Mouse (Mus musculus): ENCODE measurements around the gene Wfdc11. TPM values are rescaled to one million over a fixed set of nuclear protein-coding genes. Genes with fewer than 3 reads are reported as not detected.

Gene Wfdc11
- polyA plus RNA-seq, 1 experiment from 2014 or later = not detected

DNA sequence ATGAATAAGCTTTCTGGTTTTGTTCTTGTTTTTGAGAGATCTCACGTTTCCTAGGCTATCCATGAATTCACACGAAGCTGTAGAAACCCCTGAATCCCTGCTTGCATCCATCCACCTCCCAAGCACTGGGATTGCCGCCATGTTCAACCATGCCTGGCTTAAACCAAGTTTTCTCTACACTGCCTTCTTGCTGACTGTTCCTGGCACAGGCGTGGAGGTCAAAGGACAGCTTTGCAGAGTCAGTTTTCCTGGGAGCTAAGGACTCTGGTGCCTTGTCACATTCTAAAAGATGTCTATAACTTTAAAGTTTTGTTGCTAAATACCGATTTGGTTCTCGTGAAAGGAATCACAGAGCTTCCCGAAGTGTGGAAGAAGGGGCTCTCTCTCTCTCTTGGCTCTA, 9.0 kb downstream of the Wfdc11 start:
- Histone ChIP-seq H3K9ac (ENCODE audit: low read length) (no peak overlapping the region), H3K4me2 (ENCODE audit: low read depth, low read length, severe bottlenecking) (no peak overlapping the region)
- WGBS = 87% methylated on average over 7 of the region's 7 CpGs

DNA sequence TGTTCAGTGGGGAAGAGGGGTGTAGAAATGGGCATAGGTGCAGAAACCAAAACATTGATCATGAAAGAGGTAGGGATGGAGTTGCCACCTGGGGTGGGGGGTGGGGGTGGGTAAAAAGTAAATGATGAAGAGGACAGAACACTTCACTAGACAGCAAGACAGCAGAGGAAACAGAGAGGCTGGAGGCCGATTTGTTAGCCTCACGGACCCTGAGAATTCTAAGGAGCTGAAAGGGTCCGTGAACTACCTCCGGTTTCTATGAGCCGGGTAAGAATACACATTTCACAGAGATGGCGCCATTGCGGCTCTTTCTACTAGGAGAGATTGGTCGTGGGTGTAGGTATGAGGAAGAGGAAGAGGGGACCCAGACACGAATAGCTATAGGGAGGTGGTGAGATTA, 17.4 kb downstream of the Wfdc11 start, which contains the start of gene Wfdc9:
Wfdc9 (minus strand) TSS at position 101 of the 400 bp plus-strand sequence.
- WGBS = 83% methylated on average over 9 of the region's 9 CpGs
- H3K27ac ChIP-seq (ENCODE audit: low read depth, low read length) = no peak within 1 kb of the TSS
- no peak for DNase-seq (ENCODE audit: low spot score)
- no peaks in the 10 kb centered on the region for H3K36me3 ChIP-seq (ENCODE audit: control insufficient read depth, insufficient read depth, low read length)
- H3K4me3 ChIP-seq (ENCODE audit: low read depth, low read length) = no peak within 1 kb of the TSS
- H3K9ac ChIP-seq (ENCODE audit: low read length) = no peak within 1 kb of the TSS
- no peak for ATAC-seq (replicated peaks; ENCODE audit: low FRiP score)
- no peaks in the 10 kb centered on the region for H3K4me1 ChIP-seq (replicated peaks; ENCODE audit: control insufficient read depth, insufficient read depth, low read length)
- no peak within 1 kb of the TSS for H3K4me2 ChIP-seq (ENCODE audit: low read depth, low read length, severe bottlenecking)
- H3K27me3 ChIP-seq (ENCODE audit: control insufficient read depth, insufficient read depth, low read length) = no peaks in the 10 kb centered on the region
- no peaks in the 10 kb centered on the region for H3K9me3 ChIP-seq (ENCODE audit: control insufficient read depth, low read length)

More for the DNA sequence above, 9.0 kb downstream of the Wfdc11 start:
- ATAC-seq (replicated peaks; ENCODE audit: low FRiP score) (no peak), DNase-seq (ENCODE audit: low spot score) (no peak)
- Histone ChIP-seq H3K27ac (ENCODE audit: low read depth, low read length) (no peak overlapping the region), H3K27me3 (ENCODE audit: control insufficient read depth, insufficient read depth, low read length) (no peaks in the 10 kb centered on the region), H3K4me3 (ENCODE audit: low read depth, low read length) (no peak overlapping the region), H3K9me3 (ENCODE audit: control insufficient read depth, low read length) (no peaks in the 10 kb centered on the region; the same call in 1 of the 2 replicates), H3K4me1 (replicated peaks; ENCODE audit: control insufficient read depth, insufficient read depth, low read length) (no peaks in the 10 kb centered on the region), H3K36me3 (ENCODE audit: control insufficient read depth, insufficient read depth, low read length) (no peaks in the 10 kb centered on the region)

DNA sequence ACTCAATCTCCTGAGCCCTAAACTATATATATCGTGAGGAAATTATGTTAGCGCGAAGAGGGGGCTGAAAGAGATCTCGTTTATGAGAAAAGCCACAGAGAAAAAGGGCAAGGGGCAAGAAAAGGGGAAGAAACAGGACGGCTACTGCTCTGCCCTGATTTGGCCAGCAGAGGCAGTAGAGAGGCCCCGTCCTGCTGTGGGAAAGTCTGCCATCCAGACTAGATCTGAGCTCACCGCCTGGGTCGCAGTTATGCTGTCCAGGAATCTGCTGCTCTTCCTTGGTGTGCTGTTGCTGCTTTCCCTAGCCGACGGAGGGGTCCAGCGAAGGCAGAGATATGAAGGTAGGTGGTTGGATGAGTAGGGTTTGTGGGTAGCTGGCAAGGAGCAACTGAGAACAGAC, 18.0 kb downstream of the Wfdc11 start, which contains the start of gene Wfdc10:
Wfdc10 (plus strand) TSS at position 189 of the 400 bp plus-strand sequence.
- Histone ChIP-seq H3K36me3 (ENCODE audit: control insufficient read depth, insufficient read depth, low read length) (no peaks in the 10 kb centered on the region), H3K4me2 (ENCODE audit: low read depth, low read length, severe bottlenecking) (no peak within 1 kb of the TSS), H3K27ac (ENCODE audit: low read depth, low read length) (no peak within 1 kb of the TSS), H3K9ac (ENCODE audit: low read length) (no peak within 1 kb of the TSS), H3K4me1 (replicated peaks; ENCODE audit: control insufficient read depth, insufficient read depth, low read length) (no peaks in the 10 kb centered on the region), H3K27me3 (ENCODE audit: control insufficient read depth, insufficient read depth, low read length) (no peaks in the 10 kb centered on the region), H3K9me3 (ENCODE audit: control insufficient read depth, low read length) (no peaks in the 10 kb centered on the region), H3K4me3 (ENCODE audit: low read depth, low read length) (no peak within 1 kb of the TSS)
- peak; percentile 74 for DNase-seq (ENCODE audit: low spot score)
- ATAC-seq (replicated peaks; ENCODE audit: low FRiP score) = no peak
- 20% methylated on average over 11 of the region's 11 CpGs for WGBS

DNA sequence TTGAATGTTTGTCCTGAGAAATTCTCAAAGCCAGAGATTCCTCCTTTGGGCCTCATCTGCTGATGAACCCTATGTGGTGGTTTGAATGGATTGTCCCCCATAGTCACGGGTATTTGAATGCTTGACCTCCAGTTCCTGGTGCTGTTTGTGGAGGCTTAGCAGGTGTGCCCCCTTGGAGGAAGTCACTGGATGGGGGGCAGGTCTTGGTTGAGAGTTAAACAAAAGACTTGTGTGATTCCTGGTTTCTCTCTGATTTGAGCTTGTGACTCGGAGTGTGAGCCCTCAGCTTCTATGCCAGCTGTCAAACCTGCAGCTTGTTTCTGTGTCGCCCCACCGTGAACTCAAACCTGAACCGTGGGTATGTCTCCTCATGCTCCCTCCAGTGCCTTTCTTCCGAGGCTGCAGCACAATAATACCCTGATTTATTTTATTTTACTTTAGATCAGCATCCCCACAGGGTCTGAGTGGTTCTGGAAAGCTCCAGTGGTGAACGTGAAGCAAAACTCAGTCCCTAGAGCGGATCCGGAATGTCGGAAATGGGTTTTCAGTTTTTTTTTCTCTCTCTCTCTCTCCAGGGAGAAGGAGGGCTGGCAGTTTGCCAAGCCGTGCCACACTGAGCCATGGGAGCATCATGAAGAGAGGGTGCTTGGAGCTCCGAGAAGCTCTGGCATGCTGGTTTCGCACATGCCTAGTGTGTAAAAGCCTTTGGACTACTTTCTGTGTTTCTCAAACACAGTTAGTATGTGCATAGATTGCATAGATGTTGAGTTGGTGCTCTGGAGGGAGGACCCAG, 31.8 kb downstream of the Wfdc11 start:
- Histone ChIP-seq H3K4me3 (ENCODE audit: low read depth, low read length) (no peak overlapping the region), H3K27me3 (ENCODE audit: control insufficient read depth, insufficient read depth, low read length) (no peaks in the 10 kb centered on the region), H3K9me3 (ENCODE audit: control insufficient read depth, low read length) (no peaks in the 10 kb centered on the region), H3K9ac (ENCODE audit: low read length) (no peak overlapping the region), H3K4me2 (ENCODE audit: low read depth, low read length, severe bottlenecking) (no peak overlapping the region), H3K27ac (ENCODE audit: low read depth, low read length) (no peak overlapping the region), H3K36me3 (ENCODE audit: control insufficient read depth, insufficient read depth, low read length) (no peaks in the 10 kb centered on the region), H3K4me1 (replicated peaks; ENCODE audit: control insufficient read depth, insufficient read depth, low read length) (no peaks in the 10 kb centered on the region)
- ATAC-seq (replicated peaks; ENCODE audit: low FRiP score) (no peak), DNase-seq (ENCODE audit: low spot score) (no peak)
- WGBS = 85% methylated on average over 13 of the region's 13 CpGs

DNA sequence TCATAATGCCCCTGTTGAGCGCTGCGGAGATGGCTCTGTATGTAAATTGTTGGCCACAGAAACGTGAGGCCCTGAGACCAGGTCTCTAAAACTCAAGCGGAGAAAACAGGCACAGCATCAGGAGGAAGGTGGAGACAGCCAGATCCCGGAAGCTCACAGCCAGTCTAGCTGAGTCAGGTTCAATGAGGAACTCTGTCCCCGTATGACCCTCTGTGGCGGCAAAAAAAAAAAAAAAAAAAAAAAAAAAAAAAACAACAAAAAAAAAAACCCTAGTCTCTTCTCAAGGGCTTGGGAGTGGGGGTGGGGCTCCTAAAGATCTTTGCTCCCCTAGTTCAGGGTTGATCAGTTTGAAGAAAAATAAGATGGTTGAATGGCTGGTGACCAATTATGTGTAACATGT, 32.8 kb downstream of the Wfdc11 start:
- Histone ChIP-seq H3K4me1 (replicated peaks; ENCODE audit: control insufficient read depth, insufficient read depth, low read length) (no peaks in the 10 kb centered on the region), H3K27ac (ENCODE audit: low read depth, low read length) (no peak overlapping the region), H3K9me3 (ENCODE audit: control insufficient read depth, low read length) (no peaks in the 10 kb centered on the region), H3K36me3 (ENCODE audit: control insufficient read depth, insufficient read depth, low read length) (no peaks in the 10 kb centered on the region), H3K4me2 (ENCODE audit: low read depth, low read length, severe bottlenecking) (no peak overlapping the region), H3K27me3 (ENCODE audit: control insufficient read depth, insufficient read depth, low read length) (no peaks in the 10 kb centered on the region), H3K9ac (ENCODE audit: low read length) (no peak overlapping the region), H3K4me3 (ENCODE audit: low read depth, low read length) (no peak overlapping the region)
- ATAC-seq (replicated peaks; ENCODE audit: low FRiP score) = no peak
- 61% methylated on average over 7 of the region's 7 CpGs for WGBS
- DNase-seq (ENCODE audit: low spot score) = no peak

DNA sequence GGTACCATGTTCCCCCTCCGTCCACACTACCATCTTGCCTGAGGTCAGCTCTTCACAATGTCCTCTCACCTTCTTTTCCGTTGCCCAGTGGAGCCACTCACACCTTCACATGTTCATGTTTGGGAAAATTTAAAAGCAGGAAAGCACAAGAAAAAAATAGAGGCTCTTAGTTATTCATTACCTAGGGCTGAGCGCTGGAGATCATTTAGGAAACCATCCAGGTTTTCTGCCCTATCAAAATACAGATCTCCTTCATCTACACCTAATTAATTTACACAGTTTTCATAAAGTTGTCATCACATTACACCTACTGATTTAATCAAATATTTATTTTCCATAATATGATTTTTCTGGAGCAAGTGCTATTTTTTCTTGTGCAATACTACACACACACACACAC, 35.2 kb downstream of the Wfdc11 start, which contains the start of gene Wfdc16:
Wfdc16 (minus strand) TSS at position 101 of the 400 bp plus-strand sequence.
- H3K36me3 ChIP-seq (ENCODE audit: control insufficient read depth, insufficient read depth, low read length) = no peaks in the 10 kb centered on the region
- H3K9me3 ChIP-seq (ENCODE audit: control insufficient read depth, low read length) = no peaks in the 10 kb centered on the region
- 84% methylated on average over 3 of the region's 3 CpGs for WGBS
- H3K27me3 ChIP-seq (ENCODE audit: control insufficient read depth, insufficient read depth, low read length) = no peaks in the 10 kb centered on the region
- H3K4me2 ChIP-seq (ENCODE audit: low read depth, low read length, severe bottlenecking) = no peak within 1 kb of the TSS
- H3K9ac ChIP-seq (ENCODE audit: low read length) = no peak within 1 kb of the TSS
- no peak within 1 kb of the TSS for H3K4me3 ChIP-seq (ENCODE audit: low read depth, low read length)
- H3K4me1 ChIP-seq (replicated peaks; ENCODE audit: control insufficient read depth, insufficient read depth, low read length) = no peaks in the 10 kb centered on the region
- ATAC-seq (replicated peaks; ENCODE audit: low FRiP score) (no peak), DNase-seq (ENCODE audit: low spot score) (no peak)
- no peak within 1 kb of the TSS for H3K27ac ChIP-seq (ENCODE audit: low read depth, low read length)

DNA sequence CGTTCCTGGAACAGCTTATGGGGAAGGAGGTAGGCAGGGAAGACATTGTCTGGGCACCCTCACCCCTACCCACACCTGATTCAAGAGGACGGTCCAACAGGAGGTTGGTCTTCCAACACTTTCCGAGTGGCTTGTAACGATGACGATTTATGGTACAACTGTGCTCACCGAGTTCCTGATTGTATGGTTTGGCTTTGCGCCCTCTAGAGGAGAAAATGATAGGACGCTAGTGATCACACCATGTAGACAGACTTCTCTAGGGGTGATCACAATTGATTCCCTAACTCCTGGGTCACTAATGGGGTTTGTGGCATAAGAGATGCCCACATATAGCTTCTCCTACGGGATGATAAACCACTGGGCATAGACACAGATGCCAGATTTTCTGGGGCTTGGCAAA, 38.6 kb downstream of the Wfdc11 start:
- no peak overlapping the region for H3K9ac ChIP-seq (ENCODE audit: low read length)
- H3K36me3 ChIP-seq (ENCODE audit: control insufficient read depth, insufficient read depth, low read length) = no peaks in the 10 kb centered on the region
- no peak for ATAC-seq (replicated peaks; ENCODE audit: low FRiP score)
- H3K27ac ChIP-seq (ENCODE audit: low read depth, low read length) = no peak overlapping the region
- no peaks in the 10 kb centered on the region for H3K9me3 ChIP-seq (ENCODE audit: control insufficient read depth, low read length)
- H3K4me2 ChIP-seq (ENCODE audit: low read depth, low read length, severe bottlenecking) = no peak overlapping the region
- no peaks in the 10 kb centered on the region for H3K27me3 ChIP-seq (ENCODE audit: control insufficient read depth, insufficient read depth, low read length)
- no peaks in the 10 kb centered on the region for H3K4me1 ChIP-seq (replicated peaks; ENCODE audit: control insufficient read depth, insufficient read depth, low read length)
- H3K4me3 ChIP-seq (ENCODE audit: low read depth, low read length) = no peak overlapping the region
- no peak for DNase-seq (ENCODE audit: low spot score)
- WGBS = 76% methylated on average over 9 of the region's 9 CpGs

DNA sequence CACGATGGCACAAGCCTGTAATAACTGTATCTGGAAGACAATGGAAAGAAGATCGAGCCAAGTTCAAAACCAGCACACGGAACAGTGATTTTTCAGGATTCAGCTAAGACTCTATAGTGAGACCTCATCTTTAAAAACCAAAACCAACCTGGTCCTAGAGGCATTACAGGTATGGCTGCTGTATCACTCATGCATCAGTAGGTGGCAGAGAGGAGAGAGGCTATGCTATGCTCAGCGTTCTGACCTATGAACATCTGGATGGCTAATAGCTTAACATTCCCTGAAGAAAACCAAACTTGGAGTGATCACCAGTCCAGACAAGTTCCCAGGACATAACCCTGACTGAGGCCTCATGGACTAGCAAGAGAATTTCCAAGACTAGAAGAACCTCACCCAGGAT, 52.1 kb downstream of the Wfdc11 start:
- no peak for ATAC-seq (replicated peaks; ENCODE audit: low FRiP score)
- WGBS = 84% methylated on average over 4 of the region's 4 CpGs
- H3K4me2 ChIP-seq (ENCODE audit: low read depth, low read length, severe bottlenecking) = no peak overlapping the region

DNA sequence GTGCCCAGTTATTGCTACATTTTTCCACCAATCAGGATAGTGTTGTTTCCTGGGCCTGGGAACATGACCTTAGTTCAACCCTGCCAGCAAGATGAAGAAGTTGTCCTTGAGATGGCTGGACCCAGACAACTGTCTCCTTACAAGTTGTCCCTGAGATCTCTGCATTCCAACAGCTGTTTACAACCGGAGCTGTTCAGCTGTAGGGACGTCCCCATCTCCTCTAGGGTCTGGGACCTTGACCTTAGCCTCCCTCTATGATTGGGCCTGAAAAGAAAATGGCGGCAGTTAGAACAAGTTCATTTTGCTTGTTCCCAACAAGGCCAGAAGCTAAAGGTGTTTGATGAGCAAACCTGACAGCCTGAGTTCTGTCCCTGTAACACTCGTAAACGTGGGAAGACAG, 54.8 kb downstream of the Wfdc11 start:
- H3K4me2 ChIP-seq (ENCODE audit: low read depth, low read length, severe bottlenecking) = no peak overlapping the region
- no peak overlapping the region for H3K9ac ChIP-seq (ENCODE audit: low read length)
- H3K4me1 ChIP-seq (replicated peaks; ENCODE audit: control insufficient read depth, insufficient read depth, low read length) = no peaks in the 10 kb centered on the region
- no peaks in the 10 kb centered on the region for H3K36me3 ChIP-seq (ENCODE audit: control insufficient read depth, insufficient read depth, low read length)
- WGBS = 81% methylated on average over 5 of the region's 5 CpGs
- H3K27ac ChIP-seq (ENCODE audit: low read depth, low read length) = no peak overlapping the region
- H3K27me3 ChIP-seq (ENCODE audit: control insufficient read depth, insufficient read depth, low read length) = no peaks in the 10 kb centered on the region
- no peak overlapping the region for H3K4me3 ChIP-seq (ENCODE audit: low read depth, low read length)
- H3K9me3 ChIP-seq (ENCODE audit: control insufficient read depth, low read length) = no peaks in the 10 kb centered on the region
- ATAC-seq (replicated peaks; ENCODE audit: low FRiP score) (no peak), DNase-seq (ENCODE audit: low spot score) (no peak)

More for the DNA sequence above, 52.1 kb downstream of the Wfdc11 start:
- Histone ChIP-seq H3K9ac (ENCODE audit: low read length) (no peak overlapping the region), H3K27me3 (ENCODE audit: control insufficient read depth, insufficient read depth, low read length) (no peaks in the 10 kb centered on the region), H3K4me3 (ENCODE audit: low read depth, low read length) (no peak overlapping the region), H3K36me3 (ENCODE audit: control insufficient read depth, insufficient read depth, low read length) (no peaks in the 10 kb centered on the region), H3K27ac (ENCODE audit: low read depth, low read length) (no peak overlapping the region), H3K9me3 (ENCODE audit: control insufficient read depth, low read length) (no peaks in the 10 kb centered on the region), H3K4me1 (replicated peaks; ENCODE audit: control insufficient read depth, insufficient read depth, low read length) (no peaks in the 10 kb centered on the region)
- no peak for DNase-seq (ENCODE audit: low spot score)

All from forebrain, embryonic 11.5 days (tissue).